Comparison of ENCODE assay signal across 9 mouse cellular contexts in the genomic region with DNA sequence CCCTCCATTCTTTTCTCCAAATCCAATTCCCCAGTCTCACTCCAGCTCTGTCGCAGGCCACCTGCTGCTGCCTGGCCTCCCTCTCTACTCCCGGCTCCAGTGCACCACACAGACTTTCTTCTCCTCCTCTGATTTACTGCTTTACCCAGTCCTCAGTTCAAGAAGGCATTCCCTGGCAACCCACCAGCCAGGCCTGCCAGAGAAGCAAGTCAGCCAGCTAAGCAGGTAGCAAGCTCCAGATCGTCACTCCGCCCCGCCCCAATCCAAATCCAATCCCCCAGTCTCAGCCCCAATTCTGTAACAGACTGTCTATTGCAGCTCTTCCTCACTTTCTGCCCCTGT. TPM values are rescaled to one million over a fixed set of nuclear protein-coding genes. Genes with fewer than 3 reads are reported as not detected.
A peak's percentile ranks its signal among the peaks of the same experiment; 100 is the strongest.
DNase-seq lines count a peak whose midpoint lies in the region.
"Had no signal": no experiment of that assay in that cellular context is flagged by ENCODE, and none has a peak within 500 bp of the region (broad histone marks: within the 10 kb centered on the region; RNA-seq: fewer than 3 reads in every experiment).

No protein-coding gene starts in this region.

- peak; percentile 15 for DNase-seq in adrenal gland, postnatal 10 days
- DNase-seq in adrenal gland, adult 8-10 months: no peak
- DNase-seq in right cerebral cortex, postnatal 4 days: peak; percentile 14
- DNase-seq in right cerebral cortex, postnatal 36 days (ENCODE audit: low spot score in 2 of 2): no peak
- peak; percentile 15 for DNase-seq in gastrocnemius, postnatal 25 days
- peak; percentile 44 to 71 for DNase-seq in kidney, postnatal 36 days
- no peak for DNase-seq in B cell, adult 2 months
- DNase-seq in layer of hippocampus, adult 9-11 months: no peak
- DNase-seq: lung, embryonic 14.5 days had no signal

RNA-seq across cellular contexts. Expression of gene Arl8b, which starts 23.2 kb away (rescaled TPM):
- 100 to 1,000 TPM; 101 to 103 TPM for total RNA-seq in adrenal gland, postnatal 10 days (2021)
- total RNA-seq in adrenal gland, adult 8-10 months (2022): 100 to 1,000 TPM in 2 of 4 experiments, 10 to 100 TPM in 2; 96.7 to 128 (median 110) TPM
- total RNA-seq in gastrocnemius, postnatal 25 days (2021): 10 to 100 TPM; 89.1 to 93.3 TPM

Comparison
In these comparisons a context has a peak if more than half of its experiments do, and no peak if none do; other contexts are left out.
1. DNase-seq: peak in adrenal gland, postnatal 10 days (single experiment), right cerebral cortex, postnatal 4 days (single experiment), gastrocnemius, postnatal 25 days (single experiment) and kidney, postnatal 36 days (2 of 2); none in adrenal gland, adult 8-10 months (single experiment), right cerebral cortex, postnatal 36 days (0 of 2), B cell, adult 2 months (0 of 2) and layer of hippocampus, adult 9-11 months (single experiment).